Mouse (Mus musculus): ENCODE data around the gene Arhgap33. TPM values are rescaled to one million over a fixed set of nuclear protein-coding genes. Genes with fewer than 3 reads are reported as not detected.
A peak's percentile ranks its signal among the peaks of the same experiment; 100 is the strongest.
"Not testable (repeated sequence)": the region's sequence is repeated elsewhere in the genome, so short reads cannot be mapped to it uniquely, and the experiment has no call there.

The Arhgap33 gene
- total RNA-seq, 4 experiments from 2014 or later, result 2.2 to 9.4 (median 6.4) TPM

DNA sequence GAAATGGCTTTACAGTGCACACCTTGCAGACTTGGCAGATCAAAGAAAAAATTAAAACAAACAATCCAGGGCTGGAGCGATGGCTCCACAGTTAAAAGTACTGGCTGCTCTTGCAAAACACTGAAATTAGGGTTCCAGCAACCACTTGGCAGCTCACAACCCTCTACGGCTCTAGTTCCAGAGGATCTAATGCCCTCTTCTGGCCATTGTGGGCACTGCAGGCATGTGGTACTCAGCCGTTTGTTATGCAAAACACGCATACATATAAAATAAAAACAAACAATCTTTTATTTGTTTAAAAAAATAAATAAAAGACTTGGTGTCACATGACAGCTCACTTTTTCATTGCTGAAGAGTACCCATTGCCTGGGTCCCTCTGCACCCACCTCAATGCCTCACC is 42.1 kb downstream of the Arhgap33 start:
- peak; percentile 54 for DNase-seq

GRCm38 (mm10) chr7:30490957-30491307 is 43.9 kb downstream of the Arhgap33 start:
- no peak for DNase-seq

GRCm38 (mm10) chr7:30490251-30490956 is 44.5 kb downstream of the Arhgap33 start:
- DNase-seq, result no peak

DNA sequence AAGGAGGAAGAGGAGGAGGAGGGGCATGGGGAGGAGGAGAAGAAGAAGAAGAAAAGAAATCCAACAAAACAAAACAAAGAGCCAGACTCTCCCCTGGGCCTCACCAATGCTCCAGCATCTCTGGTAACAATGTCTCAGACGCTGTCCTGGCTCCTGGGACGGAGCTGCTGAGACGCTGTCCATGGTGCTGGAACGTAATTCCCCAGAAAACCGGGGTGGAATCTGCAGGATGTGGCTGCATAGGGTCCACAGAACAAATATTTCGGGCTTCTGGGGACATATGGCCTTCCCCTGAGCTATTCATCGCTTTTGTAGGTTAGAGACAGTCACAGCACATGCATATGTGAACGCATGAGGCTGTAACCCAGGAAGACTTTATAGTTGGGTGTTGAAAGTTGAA is 50.6 kb downstream of the Arhgap33 start:
- no peak for DNase-seq

DNA sequence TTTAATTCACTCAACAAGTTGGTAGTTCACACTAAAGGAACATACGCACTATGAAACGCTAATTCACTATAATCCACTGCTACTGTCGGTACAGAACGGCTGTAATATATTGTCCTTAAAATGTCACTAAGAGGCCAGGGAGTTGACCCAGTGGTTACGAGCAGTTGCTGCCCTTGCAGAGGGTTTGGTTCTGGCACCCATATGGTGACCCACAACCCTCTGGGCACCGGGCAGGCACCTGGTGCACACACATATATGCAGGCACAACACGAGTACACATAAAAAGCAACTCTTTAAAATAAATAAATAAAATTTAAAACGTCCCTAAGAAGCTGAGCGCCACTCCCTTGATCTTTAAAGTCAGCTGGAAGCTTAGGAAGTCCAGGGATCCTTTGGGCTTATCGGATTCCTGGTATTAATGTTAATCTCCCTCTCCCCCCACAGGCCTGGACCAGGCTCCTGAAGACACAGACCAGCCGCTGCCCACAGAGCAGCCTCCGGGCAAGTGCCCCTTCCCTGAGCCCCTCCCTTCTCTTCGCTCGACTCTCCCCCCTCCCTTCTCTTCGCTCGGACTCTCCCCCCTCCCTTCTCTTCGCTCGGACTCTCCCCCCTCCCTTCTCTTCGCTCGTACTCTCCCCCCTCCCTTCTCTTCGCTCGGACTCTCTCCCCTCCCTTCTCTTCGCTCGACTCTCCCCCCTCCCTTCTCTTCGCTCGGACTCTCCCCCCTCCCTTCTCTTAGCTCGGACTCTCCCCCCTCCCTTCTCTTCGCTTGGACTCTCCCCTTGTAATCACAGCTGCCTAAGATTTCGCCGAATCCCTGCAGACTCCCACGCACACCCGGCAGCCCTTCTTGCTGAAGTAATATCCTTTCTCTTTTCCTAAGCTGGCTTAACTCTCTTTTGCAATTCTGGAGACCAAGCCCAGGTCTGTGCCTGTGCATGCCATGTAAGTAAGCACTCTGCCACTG is 57.2 kb downstream of the Arhgap33 start:
- no peak for DNase-seq

DNA sequence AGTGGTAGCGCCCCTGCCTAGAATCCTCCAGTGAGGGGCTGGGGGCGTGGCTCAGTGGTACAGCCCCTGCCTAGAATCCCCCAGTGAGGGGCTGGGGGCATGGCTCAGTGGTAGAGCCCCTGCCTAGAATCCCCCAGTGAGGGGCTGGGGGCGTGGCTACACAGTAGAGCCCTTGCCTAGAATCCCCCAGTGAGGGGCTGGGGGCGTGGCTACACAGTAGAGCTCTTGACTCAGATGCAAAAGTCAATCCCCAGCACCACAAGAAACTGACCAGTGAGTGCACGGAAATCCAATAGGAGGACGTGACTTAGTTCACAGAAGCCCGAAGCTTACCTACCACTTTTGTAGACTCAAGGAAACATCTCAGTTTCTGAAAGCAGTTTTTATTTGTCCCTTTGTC is 58.7 kb downstream of the Arhgap33 start:
- not testable (repeated sequence) for DNase-seq

GRCm38 (mm10) chr7:30474999-30475398 is 59.9 kb downstream of the Arhgap33 start:
- DNase-seq, result no peak

GRCm38 (mm10) chr7:30472411-30472810 is 62.4 kb downstream of the Arhgap33 start:
- DNase-seq, result no peak

Small RNA genes lying within 50 kb of the gene (microRNA-seq; reads per million reads assigned to microRNA genes)
- 1.0 to 1.6 reads per million in 2 experiments for gene Gm38670

Other genes starting within 250 kb of the Arhgap33 start
- gene Clip3, start 243.3 kb downstream of the Arhgap33 start, total RNA-seq (2022), result 10 to 100 TPM; 20.8 to 35.8 (median 30.0) TPM
- 100 to 1,000 TPM in 1 of 4 experiments, 10 to 100 TPM in 3; 60.5 to 112 (median 82.7) TPM for gene Alkbh6, start 226.3 kb downstream of the Arhgap33 start, total RNA-seq (2022)
- 100 to 1,000 TPM in 1 of 4 experiments, 10 to 100 TPM in 3; 22.5 to 102 (median 57.8) TPM for gene Syne4, start 220.3 kb downstream of the Arhgap33 start, total RNA-seq (2022)
- 1 to 10 TPM in 3 of 4 experiments, under 1 TPM in 1; 0.87 to 2.2 (median 1.8) TPM for gene E130208F15Rik, start 213.3 kb downstream of the Arhgap33 start, total RNA-seq (2022)
- gene Sdhaf1, start 211.2 kb downstream of the Arhgap33 start, total RNA-seq (2022), result 10 to 100 TPM; 13.9 to 18.4 (median 16.1) TPM
- gene Lrfn3, start 172.3 kb downstream of the Arhgap33 start, total RNA-seq (2022), result 10 to 100 TPM; 11.5 to 15.8 (median 12.7) TPM
- gene Tyrobp, start 121.3 kb downstream of the Arhgap33 start, total RNA-seq (2022), result 10 to 100 TPM; 31.8 to 65.8 (median 51.1) TPM
- 1 to 10 TPM in 3 of 4 experiments, under 1 TPM in 1; 0.98 to 2.3 (median 1.4) TPM for gene Hcst, start 115.2 kb downstream of the Arhgap33 start, total RNA-seq (2022)
- 1 to 10 TPM in 3 of 4 experiments, under 1 TPM in 1; 0.73 to 2.4 (median 1.7) TPM for gene Nfkbid, start 113.3 kb downstream of the Arhgap33 start, total RNA-seq (2022)
- 10 to 100 TPM; 45.2 to 59.3 (median 46.7) TPM for gene Aplp1, start 89.5 kb downstream of the Arhgap33 start, total RNA-seq (2022)
- not detected for gene Kirrel2, start 77.4 kb downstream of the Arhgap33 start, total RNA-seq (2022)
- gene Nphs1, start 76.7 kb downstream of the Arhgap33 start, total RNA-seq (2022), result not detected
- under 1 TPM in 1 of 4 experiments, not detected in 3; 0.56 TPM for gene Prodh2, start 41.4 kb downstream of the Arhgap33 start, total RNA-seq (2022)
- 10 to 100 TPM; 23.5 to 56.3 (median 32.4) TPM for gene Hspb6, start 17.1 kb upstream of the Arhgap33 start, total RNA-seq (2022)
- 10 to 100 TPM in 2 of 4 experiments, 1 to 10 TPM in 2; 9.1 to 13.4 (median 10.0) TPM for gene Proser3, start 17.2 kb upstream of the Arhgap33 start, total RNA-seq (2022)
- 10 to 100 TPM; 56.1 to 65.5 (median 61.7) TPM for gene Lin37, start 24.8 kb upstream of the Arhgap33 start, total RNA-seq (2022)
- 10 to 100 TPM; 70.4 to 83.6 (median 73.1) TPM for gene U2af1l4, start 28.2 kb upstream of the Arhgap33 start, total RNA-seq (2022)
- gene Gm49396, start 28.3 kb upstream of the Arhgap33 start, total RNA-seq (2022), result 10 to 100 TPM in 1 of 4 experiments, 1 to 10 TPM in 3; 2.9 to 11.3 (median 7.4) TPM
- 100 to 1,000 TPM; 146 to 179 (median 164) TPM for gene Psenen, start 28.6 kb upstream of the Arhgap33 start, total RNA-seq (2022)
- 1 to 10 TPM; 2.1 to 7.9 (median 3.6) TPM for gene Igflr1, start 30.4 kb upstream of the Arhgap33 start, total RNA-seq (2022)
- gene Kmt2b, start 53.7 kb upstream of the Arhgap33 start, total RNA-seq (2022), result 10 to 100 TPM; 36.8 to 65.3 (median 57.0) TPM
- gene Zbtb32, start 63.8 kb upstream of the Arhgap33 start, total RNA-seq (2022), result 1 to 10 TPM in 1 of 4 experiments, under 1 TPM in 1, not detected in 2; 0.73 to 1.8 TPM
- gene Upk1a, start 77.8 kb upstream of the Arhgap33 start, total RNA-seq (2022), result under 1 TPM in 3 of 4 experiments, not detected in 1; 0.27 to 0.34 (median 0.31) TPM
- 1,000 to 10,000 TPM in 2 of 4 experiments, 100 to 1,000 TPM in 2; 538 to 1,102 (median 895) TPM for gene Cox6b1, start 91.1 kb upstream of the Arhgap33 start, total RNA-seq (2022)
- gene Etv2, start 100.8 kb upstream of the Arhgap33 start, total RNA-seq (2022), result not detected
- gene Rbm42, start 115.3 kb upstream of the Arhgap33 start, total RNA-seq (2022), result 10 to 100 TPM; 76.5 to 93.6 (median 85.1) TPM
- gene Haus5, start 129.9 kb upstream of the Arhgap33 start, total RNA-seq (2022), result 10 to 100 TPM in 3 of 4 experiments, 1 to 10 TPM in 1; 7.7 to 17.6 (median 12.1) TPM
- gene Pmis2, start 136.5 kb upstream of the Arhgap33 start, total RNA-seq (2022), result under 1 TPM in 1 of 4 experiments, not detected in 3; 0.75 TPM
- gene 2200002J24Rik, start 163.9 kb upstream of the Arhgap33 start, total RNA-seq (2022), result 10 to 100 TPM in 1 of 4 experiments, 1 to 10 TPM in 3; 2.5 to 12.3 (median 5.8) TPM
- 10 to 100 TPM in 2 of 4 experiments, 1 to 10 TPM in 2; 2.9 to 15.5 (median 9.4) TPM for gene Atp4a, start 177.1 kb upstream of the Arhgap33 start, total RNA-seq (2022)
- gene Tmem147, start 194.5 kb upstream of the Arhgap33 start, total RNA-seq (2022), result 100 to 1,000 TPM; 179 to 210 (median 202) TPM
- gene Gapdhs, start 208.6 kb upstream of the Arhgap33 start, total RNA-seq (2022), result not detected
- gene Sbsn, start 216.4 kb upstream of the Arhgap33 start, total RNA-seq (2022), result 100 to 1,000 TPM; 213 to 399 (median 309) TPM
- 1 to 10 TPM; 2.7 to 4.6 (median 4.2) TPM for gene Dmkn, start 228.7 kb upstream of the Arhgap33 start, total RNA-seq (2022)

Data from adrenal gland, adult 8-10 months (tissue).